Mouse (Mus musculus) left cerebral cortex, adult 6 months (tissue): Measurements from ENCODE around the gene Mef2c. TPM values are rescaled to one million over a fixed set of nuclear protein-coding genes. Genes with fewer than 3 reads are reported as not detected.

Source experiments
- long read RNA-seq, 2 experiments: library from polyadenylated mRNA; unstranded; transcript quantifications; one replicate each; pipeline ENCODE4 v2.0.0; 2019 to 2020
- polyA plus RNA-seq: library from polyadenylated mRNA; unstranded; fragments of <200 nt; fragmentation: Nextera tagmentation; gene quantifications from 2 replicates; pipeline ENCODE4 v1.2.3, GENCODE M21; 2021

The Mef2c gene
- polyA plus RNA-seq, result 440 and 508 TPM in 2 replicates
- long read RNA-seq, experiment 1, full-length matches to known transcripts, result 470 of 864 reads
- long read RNA-seq, experiment 1, partial matches to known transcripts, result 232 of 864 reads
- long read RNA-seq, experiment 1, other reads (novel, unspliced or antisense), result 162 of 864 reads
- long read RNA-seq, experiment 2, full-length matches to known transcripts, result 242 of 860 reads
- long read RNA-seq, experiment 2, partial matches to known transcripts, result 339 of 860 reads
- long read RNA-seq, experiment 2, other reads (novel, unspliced or antisense), result 279 of 860 reads

GRCm38 (mm10) chr13:83503919-83504318 lies at the start of gene Mef2c:
Gene Mef2c, plus strand, starts transcription at chr13:83504034.

